Mouse (Mus musculus) ES-E14 (cell line): Measurements from ENCODE around the gene Zfp423. TPM values are rescaled to one million over a fixed set of nuclear protein-coding genes. Genes with fewer than 3 reads are reported as not detected.

Experiments used
- DNase-seq: peaks from one replicate; pipeline ENCODE4 v3.0.0-alpha.2; 2013; ENCODE audit warnings: low read depth, low spot score
- H3K27ac ChIP-seq: 2 replicates; pipeline ENCODE4 v1.5.1; 2012; ENCODE audit warnings: low read depth, mild to moderate bottlenecking, low read length, moderate library complexity, mixed read lengths; ENCODE audit not compliant: poor library complexity, insufficient read depth, severe bottlenecking
- H3K36me3 ChIP-seq: 2 replicates; pipeline ENCODE4 v1.6.1; 2012; ENCODE audit warnings: mild to moderate bottlenecking, low read length, moderate library complexity, mixed read lengths; ENCODE audit not compliant: control insufficient read depth, poor library complexity, insufficient read depth, severe bottlenecking
- H3K4me1 ChIP-seq, 2 experiments: fragments of 150-350 bp in 1 of 2; sonication (generic) in 1 of 2; 2 replicates each; pipeline ENCODE4 v1.6.1; 2012; ENCODE audit warnings: low read length in 2 of 2, mild to moderate bottlenecking in 1 of 2, mixed read lengths in 1 of 2; ENCODE audit not compliant: control insufficient read depth in 2 of 2, insufficient read depth in 2 of 2, poor library complexity in 1 of 2
- H3K4me3 ChIP-seq, 2 experiments: fragments of 150-350 bp in 1 of 2; sonication (generic) in 1 of 2; 2 replicates each; pipeline ENCODE4 v1.5.1; 2012; ENCODE audit warnings: low read length in 2 of 2, low read depth in 1 of 2, mild to moderate bottlenecking in 1 of 2, mixed read lengths in 1 of 2; ENCODE audit not compliant: insufficient read depth in 1 of 2, poor library complexity in 1 of 2, severe bottlenecking in 1 of 2
- H3K9ac ChIP-seq: 2 replicates; pipeline ENCODE4 v1.6.1; 2012; ENCODE audit warnings: low read depth, mild to moderate bottlenecking, low read length, mixed read lengths; ENCODE audit not compliant: poor library complexity, insufficient read depth, severe bottlenecking
- H3K9me3 ChIP-seq: fragments of 150-350 bp; sonication (generic); 2 replicates; pipeline ENCODE4 v1.6.1; 2012; ENCODE audit warnings: low read depth, mild to moderate bottlenecking, low read length; ENCODE audit not compliant: control insufficient read depth, insufficient read depth
- CHD2 ChIP-seq: IDR thresholded peaks from 2 replicates; pipeline ENCODE4 v1.6.1; 2014; ENCODE audit warnings: mild to moderate bottlenecking, low read depth, low read length, inconsistent platforms
- HCFC1 ChIP-seq: IDR thresholded peaks from 2 replicates; pipeline ENCODE4 v1.6.1; 2012; ENCODE audit warnings: low read length, inconsistent platforms, borderline replicate concordance; ENCODE audit not compliant: insufficient read depth
- MAFK ChIP-seq: IDR thresholded peaks from 2 replicates; pipeline ENCODE4 v1.6.1; 2014; ENCODE audit warnings: mild to moderate bottlenecking, low read depth, low read length, inconsistent platforms; ENCODE audit not compliant: insufficient read depth
- ZC3H11A ChIP-seq: IDR thresholded peaks from 2 replicates; pipeline ENCODE4 v1.6.1; 2012; ENCODE audit warnings: low read depth, mild to moderate bottlenecking, inconsistent platforms, low read length, borderline replicate concordance
- ZNF384 ChIP-seq: IDR thresholded peaks from 2 replicates; pipeline ENCODE4 v1.6.1; 2012; ENCODE audit warnings: low read depth, low read length, inconsistent platforms
- in situ Hi-C, 2 experiments: fragments of 600-800 bp; cut with MboI; formaldehyde crosslinking; loops; one replicate each; pipeline ENCODE4 v1.15.1; 2025; ENCODE audit warnings: low sequenced_read_pairs in 2 of 2, inconsistent platforms in 1 of 2; ENCODE audit not compliant: unreplicated experiment in 2 of 2
- total RNA-seq: library from RNA; depleted of rRNA; stranded (reverse); fragments of 300-350 nt; gene quantifications from 2 replicates; pipeline ENCODE4 v1.2.3, GENCODE M21; 2012

Zfp423 gene
- total RNA-seq, 1 experiment: 23.2 TPM

- H3K4me1 ChIP-seq: peaks cover 0 to 12% of the 10 kb centered on the region in 2 experiments; a peak in 2 of 4 replicates
These were observed 214.2 kb downstream of the Zfp423 start for GRCm38 (mm10) chr8:87745125-87745698.

DNA sequence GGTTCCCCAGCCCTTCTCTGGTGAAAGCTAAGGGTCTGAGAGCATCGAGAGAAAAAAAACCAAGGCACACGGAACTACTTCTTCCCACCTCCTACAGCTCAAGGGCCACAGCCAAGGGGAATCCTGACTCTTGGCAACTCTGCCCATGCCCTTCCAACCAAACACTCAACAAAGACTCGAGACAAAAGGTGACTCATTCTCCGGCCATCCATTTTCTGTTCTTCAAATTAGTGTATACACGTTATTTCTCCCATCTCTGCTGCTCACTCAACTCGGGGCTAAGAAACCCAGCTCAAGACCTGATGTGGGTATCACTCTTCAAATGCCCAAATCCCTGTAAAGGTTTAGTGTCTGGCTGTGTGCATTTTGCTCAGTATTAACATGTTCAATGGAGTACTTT lies 214.8 kb downstream of the Zfp423 start:
- no peak overlapping the region for H3K27ac ChIP-seq
- in situ Hi-C loops: loop anchor here in 1 of 2 experiments (10.0 kb wide), 1 partner anchor 150 kb away; no protein-coding TSS in a partner anchor
- DNase-seq: no peak
- no peak overlapping the region for H3K4me3 ChIP-seq
- no peaks in the 10 kb centered on the region for H3K36me3 ChIP-seq
- no peak for TF ChIP-seq ZC3H11A
- no peak for TF ChIP-seq CHD2
- no peak for TF ChIP-seq HCFC1
- TF ChIP-seq MAFK: no peak
- TF ChIP-seq ZNF384: no peak
- no peaks in the 10 kb centered on the region for H3K9me3 ChIP-seq
- H3K9ac ChIP-seq: no peak overlapping the region
- peaks cover 0 to 12% of the 10 kb centered on the region in 2 experiments; a peak in 2 of 4 replicates for H3K4me1 ChIP-seq

More at GRCm38 (mm10) chr8:87745125-87745698, 214.2 kb downstream of the Zfp423 start:
- Histone ChIP-seq H3K4me3 (no peak overlapping the region), H3K27ac (no peak overlapping the region), H3K9ac (no peak overlapping the region), H3K36me3 (no peaks in the 10 kb centered on the region), H3K9me3 (no peaks in the 10 kb centered on the region)
- no peak for TF ChIP-seq HCFC1
- TF ChIP-seq ZC3H11A: no peak
- no peak for TF ChIP-seq ZNF384
- no peak for TF ChIP-seq MAFK
- TF ChIP-seq CHD2: no peak
- DNase-seq: no peak
- in situ Hi-C loops: loop anchor here in 1 of 2 experiments (10.0 kb wide), 1 partner anchor 150 kb away; no protein-coding TSS in a partner anchor

GRCm38 (mm10) chr8:87742016-87742415 lies 217.4 kb downstream of the Zfp423 start:
- Histone ChIP-seq H3K4me1 (peaks cover 0 to 8% of the 10 kb centered on the region in 2 experiments; a peak in 2 of 4 replicates), H3K9me3 (no peaks in the 10 kb centered on the region), H3K4me3 (peak overlapping the region; percentile 17 to 41; a peak in 2 of 4 replicates), H3K9ac (no peak overlapping the region), H3K27ac (no peak overlapping the region), H3K36me3 (no peaks in the 10 kb centered on the region)
- in situ Hi-C loops: loop anchor here in 1 of 2 experiments (10.0 kb wide), 1 partner anchor 147 kb away; no protein-coding TSS in a partner anchor
- DNase-seq: no peak
- TF ChIP-seq CHD2 (no peak), MAFK (no peak), ZNF384 (no peak), ZC3H11A (no peak), HCFC1 (no peak)

DNA sequence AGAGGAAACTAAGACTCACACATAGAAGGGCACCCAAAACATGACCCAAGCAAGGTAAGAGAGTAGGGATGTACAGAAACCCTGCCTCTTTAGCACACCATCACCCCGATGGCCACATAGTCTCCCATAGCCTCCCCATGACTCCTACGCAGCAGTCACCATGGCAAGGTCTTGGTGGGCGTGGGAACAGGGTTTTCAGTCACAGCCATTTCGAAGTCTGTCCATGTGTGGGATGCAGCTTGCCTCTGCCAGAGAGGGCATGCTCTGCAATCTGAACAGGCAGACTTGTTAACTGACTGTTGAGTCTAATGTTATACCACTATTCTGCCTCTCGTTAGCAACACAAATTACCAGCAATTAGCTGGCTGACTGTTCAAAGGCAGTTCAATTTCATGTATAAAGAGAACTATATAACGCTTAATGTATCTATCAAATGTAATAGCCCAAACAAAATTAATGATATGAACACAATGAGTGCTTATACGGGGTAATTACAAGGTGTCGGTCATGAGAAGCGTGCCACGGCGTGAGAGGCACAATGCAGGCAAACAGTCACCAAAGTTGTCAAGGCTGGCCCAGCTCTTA lies 218.4 kb downstream of the Zfp423 start:
- no peak overlapping the region for H3K27ac ChIP-seq
- H3K4me3 ChIP-seq: no peak overlapping the region
- DNase-seq: no peak
- peaks cover 0 to 7% of the 10 kb centered on the region in 2 experiments; a peak in 1 of 4 replicates for H3K4me1 ChIP-seq
- no peaks in the 10 kb centered on the region for H3K9me3 ChIP-seq
- in situ Hi-C loops: loop anchor here in 1 of 2 experiments (10.0 kb wide), 1 partner anchor 146 kb away; no protein-coding TSS in a partner anchor
- H3K36me3 ChIP-seq: no peaks in the 10 kb centered on the region
- H3K9ac ChIP-seq: no peak overlapping the region
- TF ChIP-seq ZC3H11A: no peak
- no peak for TF ChIP-seq MAFK
- no peak for TF ChIP-seq CHD2
- TF ChIP-seq ZNF384: no peak
- TF ChIP-seq HCFC1: no peak
